Mouse (Mus musculus) embryonic fibroblast, embryonic 13.5 days (primary cell): ENCODE results near the gene Cnbd2. TPM values are rescaled to one million over a fixed set of nuclear protein-coding genes. Genes with fewer than 3 reads are reported as not detected.
"Not testable (repeated sequence)": the region's sequence is repeated elsewhere in the genome, so short reads cannot be mapped to it uniquely, and the experiment has no call there.

Source experiments
- H3K27ac ChIP-seq: 2 replicates; pipeline ENCODE4 v1.5.1; 2012; ENCODE audit warnings: low read length, control low read depth, inconsistent platforms; ENCODE audit not compliant: insufficient read depth
- H3K4me1 ChIP-seq: 2 replicates; pipeline ENCODE4 v1.6.1; 2011; ENCODE audit warnings: low read length; ENCODE audit not compliant: control insufficient read depth, insufficient read depth
- H3K4me3 ChIP-seq: 2 replicates; pipeline ENCODE4 v1.5.1; 2011; ENCODE audit warnings: mild to moderate bottlenecking, control low read depth, low read length; ENCODE audit not compliant: insufficient read depth
- CTCF ChIP-seq: IDR thresholded peaks from 2 replicates; pipeline ENCODE4 v1.5.1; 2011; ENCODE audit warnings: mild to moderate bottlenecking, control low read depth, low read length, moderate library complexity, borderline replicate concordance; ENCODE audit not compliant: insufficient read depth
- POLR2A ChIP-seq: IDR thresholded peaks from 2 replicates; pipeline ENCODE4 v1.6.1; 2011; ENCODE audit warnings: low read depth, mild to moderate bottlenecking, control low read depth, low read length, moderate library complexity
- polyA plus RNA-seq: library from polyadenylated mRNA; stranded (reverse); fragments of >200 nt; gene quantifications from 2 replicates; pipeline ENCODE4 v1.2.4, GENCODE M21; 2011; ENCODE audit warnings: low read depth; ENCODE audit not compliant: missing spikeins, insufficient read length

Gene Cnbd2
- polyA plus RNA-seq, 1 experiment, result 3.4 TPM

- Histone ChIP-seq H3K4me3 (no peak overlapping the region), H3K27ac (no peak overlapping the region), H3K4me1 (no peaks in the 10 kb centered on the region)
- TF ChIP-seq CTCF, result no peak
- TF ChIP-seq POLR2A, result no peak
These were observed 85.9 kb downstream of the Cnbd2 start for GRCm38 (mm10) chr2:156397988-156398387.

GRCm38 (mm10) chr2:156399485-156399884 is 87.4 kb downstream of the Cnbd2 start:
- H3K4me1 ChIP-seq, result no peaks in the 10 kb centered on the region
- H3K27ac ChIP-seq, result peak overlapping the region; percentile 94
- no peak overlapping the region for H3K4me3 ChIP-seq
- no peak for TF ChIP-seq CTCF
- TF ChIP-seq POLR2A, result no peak

- Histone ChIP-seq H3K27ac (no peak overlapping the region), H3K4me1 (no peaks in the 10 kb centered on the region), H3K4me3 (no peak overlapping the region)
- TF ChIP-seq POLR2A, result no peak
- TF ChIP-seq CTCF, result no peak
These were observed 89.2 kb downstream of the Cnbd2 start for GRCm38 (mm10) chr2:156401331-156401730.

- TF ChIP-seq CTCF (no peak), POLR2A (no peak)
- Histone ChIP-seq H3K27ac (no peak overlapping the region), H3K4me3 (no peak overlapping the region), H3K4me1 (no peaks in the 10 kb centered on the region)
These were observed 89.9 kb downstream of the Cnbd2 start for GRCm38 (mm10) chr2:156402036-156402435.

GRCm38 (mm10) chr2:156406987-156407386 is 94.9 kb downstream of the Cnbd2 start:
- no peaks in the 10 kb centered on the region for H3K4me1 ChIP-seq
- no peak overlapping the region for H3K4me3 ChIP-seq
- no peak for TF ChIP-seq CTCF
- no peak for TF ChIP-seq POLR2A
- no peak overlapping the region for H3K27ac ChIP-seq

GRCm38 (mm10) chr2:156408168-156408567 is 96.1 kb downstream of the Cnbd2 start:
- no peak for TF ChIP-seq POLR2A
- TF ChIP-seq CTCF, result no peak
- Histone ChIP-seq H3K4me1 (no peaks in the 10 kb centered on the region), H3K27ac (no peak overlapping the region), H3K4me3 (no peak overlapping the region)

GRCm38 (mm10) chr2:156411348-156411747 is 99.2 kb downstream of the Cnbd2 start:
- not testable (repeated sequence) for H3K27ac ChIP-seq, H3K4me3 ChIP-seq, H3K4me1 ChIP-seq

GRCm38 (mm10) chr2:156414996-156415395 is 102.9 kb downstream of the Cnbd2 start:
- no peak overlapping the region for H3K27ac ChIP-seq
- H3K4me1 ChIP-seq, result no peaks in the 10 kb centered on the region
- TF ChIP-seq POLR2A, result no peak
- no peak for TF ChIP-seq CTCF
- no peak overlapping the region for H3K4me3 ChIP-seq

GRCm38 (mm10) chr2:156415674-156416073 is 103.6 kb downstream of the Cnbd2 start:
- Histone ChIP-seq H3K4me1 (no peaks in the 10 kb centered on the region), H3K4me3 (no peak overlapping the region), H3K27ac (no peak overlapping the region)
- TF ChIP-seq POLR2A (no peak), CTCF (no peak)

GRCm38 (mm10) chr2:156417194-156417593 is 105.1 kb downstream of the Cnbd2 start:
- Histone ChIP-seq H3K4me1 (no peaks in the 10 kb centered on the region), H3K27ac (no peak overlapping the region), H3K4me3 (no peak overlapping the region)
- no peak for TF ChIP-seq CTCF
- TF ChIP-seq POLR2A, result no peak

- TF ChIP-seq CTCF (no peak), POLR2A (no peak)
- Histone ChIP-seq H3K4me1 (no peaks in the 10 kb centered on the region), H3K27ac (no peak overlapping the region)
These were observed 106.4 kb downstream of the Cnbd2 start for GRCm38 (mm10) chr2:156418467-156418866.

More at GRCm38 (mm10) chr2:156418467-156418866, 106.4 kb downstream of the Cnbd2 start:
- no peak overlapping the region for H3K4me3 ChIP-seq
